Mouse (Mus musculus): ENCODE measurements around the gene Msantd2.
A peak's percentile ranks its signal among the peaks of the same experiment; 100 is the strongest.

Gene Msantd2

DNA sequence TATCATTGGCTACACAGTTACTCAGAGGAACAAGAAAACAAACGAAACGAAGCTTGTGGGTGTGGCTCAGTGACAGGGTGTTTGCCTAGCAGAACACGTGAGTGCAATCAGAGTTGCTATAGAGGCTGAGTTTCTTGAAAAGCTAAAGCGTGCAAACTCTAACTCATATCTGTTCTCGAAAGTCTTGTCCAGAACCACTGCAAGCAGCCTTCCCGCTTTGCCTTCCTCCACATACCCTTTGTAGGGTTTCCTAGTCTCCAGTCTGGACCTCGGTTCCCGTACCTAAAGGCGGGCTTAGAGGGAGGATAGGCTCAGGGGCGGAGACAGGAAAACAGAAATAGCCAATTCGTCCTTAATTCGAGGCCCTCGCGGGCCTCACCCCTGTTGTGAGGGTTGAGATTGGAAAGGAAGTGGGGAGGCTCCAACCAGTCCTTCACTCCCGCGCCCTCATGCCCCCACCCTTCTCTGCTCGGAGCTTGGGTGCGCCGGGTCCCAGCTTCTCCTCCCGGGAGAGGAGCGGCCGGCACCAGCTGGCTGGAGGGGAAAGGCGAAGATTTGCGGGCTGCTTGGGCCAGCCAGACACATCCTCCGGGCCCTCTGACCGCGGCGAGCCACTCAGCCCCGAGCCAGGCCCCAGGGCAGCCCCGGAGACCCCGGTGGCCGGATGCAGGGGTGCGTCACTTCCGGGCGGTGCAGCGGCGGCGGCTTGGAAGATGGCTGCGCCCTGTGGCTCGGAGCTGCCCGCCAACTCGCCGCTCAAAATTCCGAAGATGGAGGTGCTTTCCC, at the start of gene Msantd2:
Gene Msantd2 (plus strand): TSS at position 709 of the 786 bp plus-strand sequence.
- peak; percentile 93 for DNase-seq

DNA sequence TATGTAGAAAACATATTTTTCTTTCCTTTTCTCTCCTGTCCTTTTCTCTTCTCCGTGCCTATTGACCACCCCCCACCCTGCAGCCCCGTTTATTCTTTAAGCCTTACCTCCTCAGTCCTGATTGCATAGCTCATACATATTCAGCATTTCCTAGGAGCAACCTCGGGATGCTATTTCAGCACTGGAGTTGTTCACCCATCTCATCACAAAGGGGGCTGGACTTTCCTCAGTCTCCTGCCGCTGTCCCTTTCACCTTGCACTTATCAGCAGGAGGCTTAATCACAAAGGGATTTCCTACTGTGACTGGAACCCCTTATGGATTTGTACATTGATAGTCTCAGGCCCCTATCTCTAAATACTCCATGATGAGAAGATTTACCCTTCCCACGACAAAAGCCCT, 36.7 kb upstream of the Msantd2 start:
- no peak for DNase-seq

DNA sequence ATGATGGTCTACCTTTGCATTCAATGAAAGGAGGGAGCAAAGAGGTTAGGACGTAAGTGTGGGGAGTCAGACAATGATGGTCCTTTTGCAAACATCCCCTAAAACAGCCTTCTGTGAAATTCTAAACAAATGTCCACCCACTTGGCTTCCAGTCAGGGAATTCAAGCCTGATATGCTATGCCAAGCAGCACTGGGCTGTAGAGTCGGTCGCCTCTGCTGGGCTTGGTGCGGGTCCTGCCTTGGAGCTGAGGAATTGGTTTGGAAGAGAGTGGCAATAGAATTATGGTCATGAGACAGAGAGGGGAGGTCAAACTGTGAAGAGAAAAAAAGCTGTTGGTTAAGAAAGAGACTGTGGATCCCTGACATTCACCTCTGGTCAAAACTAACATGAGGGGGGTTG, 35.8 kb upstream of the Msantd2 start:
- no peak for DNase-seq

DNA sequence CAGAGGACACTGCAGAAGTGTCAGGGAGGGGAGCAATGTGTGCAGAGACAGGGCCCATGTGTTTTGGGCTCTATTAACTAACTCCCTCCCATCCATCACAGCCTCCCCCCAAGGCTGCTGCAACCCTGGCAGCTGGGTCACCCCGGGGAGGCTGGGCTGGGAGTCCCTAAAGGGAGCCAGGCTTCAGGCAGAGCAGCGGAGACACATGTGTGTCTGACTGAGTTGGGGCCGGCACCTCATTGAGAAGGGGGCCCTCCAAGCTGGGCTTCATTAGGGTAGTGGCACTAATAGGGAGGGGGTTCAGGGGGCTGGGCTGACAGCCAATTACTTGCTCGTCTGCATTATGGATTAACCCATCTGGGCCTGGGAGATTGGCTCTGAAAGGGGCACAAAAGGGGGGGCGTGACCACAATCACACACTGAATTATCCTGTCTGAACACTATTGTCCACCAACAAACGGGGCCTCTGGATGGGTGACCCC, 35.1 kb upstream of the Msantd2 start:
- DNase-seq, result no peak

DNA sequence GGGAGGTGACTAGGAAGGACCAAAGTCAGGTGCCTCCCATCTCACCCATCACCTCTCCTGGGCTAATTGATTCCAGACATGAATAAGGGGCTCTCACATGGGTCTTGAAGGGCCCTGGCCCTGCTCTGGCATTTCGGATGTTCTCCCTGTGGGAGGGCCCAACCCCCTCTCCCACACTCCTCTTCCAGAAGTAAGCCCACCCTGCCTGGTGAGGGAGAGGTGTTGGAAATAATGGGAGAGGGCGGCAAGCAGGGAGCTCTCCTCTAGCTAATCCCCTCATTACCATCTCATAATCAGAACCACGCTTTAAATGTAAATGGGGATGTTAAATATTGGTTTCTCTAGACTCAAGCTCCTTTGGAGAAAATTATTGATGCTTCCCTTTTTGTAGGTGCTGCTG, 34.1 kb upstream of the Msantd2 start:
- DNase-seq, result no peak

DNA sequence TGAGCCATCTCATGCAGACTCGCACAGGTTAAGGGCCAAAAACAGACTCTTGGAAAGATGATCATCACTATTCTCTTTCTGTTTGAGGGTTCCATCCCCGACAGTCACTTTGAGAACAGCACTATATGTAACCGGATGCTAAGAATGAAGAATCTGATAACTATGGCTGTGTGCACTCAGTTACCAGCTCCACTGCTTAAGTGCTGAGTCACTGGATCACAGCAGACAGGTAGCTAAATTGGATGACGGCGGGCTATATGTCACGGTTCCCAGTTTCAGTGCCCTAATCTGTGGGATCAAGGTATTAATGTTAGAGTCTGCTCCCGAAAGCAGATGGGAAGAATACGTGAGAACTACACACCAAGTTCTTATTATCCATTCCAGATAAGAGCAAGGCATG, 33.3 kb upstream of the Msantd2 start:
- no peak for DNase-seq

DNA sequence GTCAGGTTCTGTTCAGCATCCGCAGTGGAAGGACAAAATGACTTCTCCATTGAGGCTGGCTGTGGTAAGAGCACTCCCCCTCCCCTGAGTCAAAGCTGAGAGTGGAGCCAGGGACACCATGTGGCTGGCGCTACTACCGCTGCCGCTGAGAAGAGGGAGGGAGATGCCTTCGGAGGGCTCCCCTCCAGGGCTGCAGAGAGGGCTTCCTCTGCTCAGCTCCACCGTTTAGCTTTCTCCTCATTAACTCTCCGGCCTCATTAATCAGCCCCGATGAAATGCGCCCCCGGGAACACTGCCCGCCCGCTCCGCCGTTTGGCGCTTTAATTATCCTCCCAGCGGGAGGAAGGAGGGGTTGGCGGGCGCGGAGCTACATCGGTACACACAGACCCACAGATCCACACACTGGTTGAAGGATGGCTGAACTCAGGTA, 32.6 kb upstream of the Msantd2 start:
- no peak for DNase-seq

DNA sequence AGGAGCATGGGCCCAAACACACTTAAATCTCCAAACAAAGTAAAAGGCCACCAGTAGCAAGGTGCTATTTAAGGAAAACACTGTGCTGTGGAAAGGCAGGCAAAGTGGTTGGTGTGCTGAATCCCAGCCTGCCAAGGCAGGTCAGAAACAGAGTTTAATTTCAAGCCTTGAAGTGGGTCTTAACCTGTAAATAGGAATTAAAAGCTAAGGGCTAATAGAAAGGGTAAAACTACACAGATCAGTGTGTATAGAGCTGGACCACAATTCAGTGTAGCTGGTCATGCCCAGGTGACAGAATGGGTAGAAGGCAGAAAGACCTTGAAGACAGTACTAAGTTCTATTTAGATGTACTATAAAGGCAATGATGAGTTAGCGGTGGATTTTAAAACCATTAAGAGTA, 32.0 kb upstream of the Msantd2 start:
- DNase-seq, result no peak

DNA sequence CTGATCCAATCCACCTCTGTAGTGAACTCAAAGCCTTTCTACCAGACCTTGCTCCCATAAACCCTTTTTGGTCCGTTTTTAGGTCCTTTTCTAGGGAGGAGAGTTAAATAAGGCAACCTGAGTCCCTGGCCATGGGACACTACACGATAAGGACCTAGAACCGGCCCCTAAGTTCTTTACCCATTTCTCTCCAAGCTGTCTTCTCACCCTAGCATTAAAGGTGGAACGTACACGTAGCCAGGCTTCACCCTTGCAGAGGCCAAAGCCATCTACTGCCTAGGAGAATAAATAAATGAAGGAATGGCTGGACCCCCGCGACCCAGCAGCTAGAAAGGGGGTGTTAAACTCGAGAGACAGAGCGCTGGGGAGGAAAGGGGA, 29.5 kb upstream of the Msantd2 start:
- DNase-seq, result no peak

DNA sequence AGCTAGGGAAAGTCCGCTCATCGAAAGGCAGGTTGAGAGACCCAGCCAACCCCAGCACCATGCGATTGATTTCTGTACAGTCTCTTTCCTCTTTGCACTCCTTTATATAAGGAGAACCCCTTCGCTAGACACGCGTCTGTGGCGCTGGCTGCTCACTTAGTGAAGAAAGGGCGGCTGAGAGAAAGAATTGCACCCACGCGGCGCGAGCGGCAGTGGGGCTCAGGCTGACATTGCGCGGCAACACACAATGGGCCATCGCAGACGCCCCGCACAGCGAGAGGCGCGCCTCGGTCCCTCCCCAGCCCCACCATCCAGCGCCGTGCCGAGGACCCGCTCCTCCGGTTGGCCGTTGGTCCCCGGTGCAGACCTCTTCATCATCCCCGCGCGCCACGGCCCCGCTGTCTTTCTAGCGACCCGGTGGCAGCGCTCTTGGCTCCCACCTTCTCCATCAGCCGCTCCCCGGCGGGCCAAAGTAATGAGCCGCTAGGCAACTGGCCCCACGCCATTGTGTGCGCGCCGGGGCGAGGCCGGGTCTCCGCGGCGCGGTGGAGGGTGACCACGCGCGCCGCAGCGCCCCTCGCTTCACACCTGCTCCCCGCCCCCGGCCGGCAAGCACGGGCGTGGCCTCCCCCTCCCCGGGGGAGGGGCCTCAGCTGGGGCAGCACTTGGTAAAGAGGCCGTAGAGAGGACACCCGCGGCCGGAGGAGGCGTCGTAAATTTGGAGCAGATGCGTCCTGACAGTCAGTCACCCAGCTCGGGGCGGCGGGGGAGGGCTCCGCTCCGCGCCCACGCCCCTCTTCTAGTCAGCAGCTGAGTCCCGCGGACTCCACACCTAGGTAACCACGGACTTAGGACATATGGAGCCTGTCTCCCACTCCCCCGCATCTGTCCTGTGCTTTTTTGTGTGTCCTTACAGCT, 28.8 kb upstream of the Msantd2 start:
- DNase-seq, result peak; percentile 24

DNA sequence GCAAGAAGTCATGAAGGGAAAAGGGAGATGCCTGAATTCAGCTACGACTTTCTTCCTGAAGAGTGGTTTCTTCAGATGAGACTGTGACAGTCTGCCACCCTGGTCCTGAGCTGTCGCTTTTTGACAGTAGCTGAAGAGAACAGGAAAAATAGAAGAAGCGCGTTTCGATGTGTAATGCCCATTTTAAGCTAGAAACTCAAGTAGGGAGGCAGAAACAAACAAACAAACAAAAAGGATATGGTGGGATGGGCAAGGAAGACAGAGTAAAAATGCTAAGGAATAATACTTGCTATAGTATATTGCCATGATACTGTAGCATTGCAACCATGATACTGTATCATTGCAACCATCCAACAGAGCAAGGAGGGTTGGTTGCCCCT, 28.2 kb upstream of the Msantd2 start:
- no peak for DNase-seq

DNA sequence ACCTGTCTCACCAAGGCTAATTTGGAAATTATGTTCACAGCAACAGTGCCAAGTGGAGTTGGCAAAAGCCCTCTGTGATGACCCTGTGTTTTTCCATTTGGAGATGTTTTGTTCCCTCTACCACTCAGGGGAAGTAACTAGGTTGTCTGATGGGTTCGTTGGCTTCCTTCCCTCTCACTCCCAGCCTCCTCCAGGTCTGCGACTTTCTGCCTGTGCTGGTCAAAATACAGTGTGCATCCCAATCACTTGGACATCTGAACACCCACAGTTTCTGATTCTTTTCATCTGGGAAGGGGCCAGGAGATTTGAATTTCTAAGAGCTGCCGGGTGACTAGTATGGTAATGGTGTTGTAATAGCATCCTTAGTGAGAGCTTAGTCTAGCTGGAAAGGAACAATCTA, 27.5 kb upstream of the Msantd2 start:
- DNase-seq, result no peak

DNA sequence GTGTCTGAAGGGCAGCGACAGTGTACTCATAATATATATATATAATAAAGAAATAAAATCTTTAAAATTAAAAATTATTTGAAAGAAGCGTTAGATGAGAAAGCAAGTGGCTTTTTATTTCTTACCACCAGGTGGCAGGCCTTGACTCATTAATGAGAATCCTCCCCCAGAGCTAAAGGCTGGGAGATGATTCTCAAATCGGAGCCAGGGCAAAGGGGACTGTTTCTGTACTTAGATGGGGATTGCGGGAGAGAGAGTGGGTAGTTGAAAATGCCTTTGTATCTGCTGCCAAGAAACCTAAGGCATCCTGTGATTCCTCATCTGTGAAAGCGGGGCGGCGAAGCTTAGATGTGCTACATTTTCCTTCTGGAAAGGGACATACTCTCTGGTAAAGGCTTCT, 26.4 kb upstream of the Msantd2 start:
- DNase-seq, result peak; percentile 69

DNA sequence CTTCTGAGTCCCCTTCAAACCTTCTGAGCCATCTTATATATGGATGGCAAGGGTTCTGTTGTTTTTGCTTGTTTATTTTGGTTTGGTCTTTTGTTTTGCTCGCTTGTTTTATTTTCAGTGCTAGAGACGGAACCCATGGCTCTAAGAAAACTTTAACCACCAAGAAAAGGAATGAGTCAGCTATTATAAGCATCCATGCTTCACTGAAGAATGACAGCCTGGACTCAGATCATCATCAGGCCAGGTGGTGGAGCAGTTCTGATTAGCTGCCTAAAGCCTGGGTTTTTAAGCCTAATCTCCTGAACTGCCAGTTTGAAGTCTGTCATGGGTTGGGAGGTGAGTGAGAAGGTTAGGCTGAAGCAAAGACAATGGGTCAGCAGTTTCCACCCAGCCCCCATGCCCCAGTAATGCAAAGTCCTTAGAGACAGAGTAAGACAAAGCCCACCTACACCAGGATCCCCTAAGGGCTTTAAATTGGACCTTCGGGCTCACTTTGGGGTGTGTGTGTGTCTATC, 15.5 kb upstream of the Msantd2 start:
- DNase-seq, result no peak

DNA sequence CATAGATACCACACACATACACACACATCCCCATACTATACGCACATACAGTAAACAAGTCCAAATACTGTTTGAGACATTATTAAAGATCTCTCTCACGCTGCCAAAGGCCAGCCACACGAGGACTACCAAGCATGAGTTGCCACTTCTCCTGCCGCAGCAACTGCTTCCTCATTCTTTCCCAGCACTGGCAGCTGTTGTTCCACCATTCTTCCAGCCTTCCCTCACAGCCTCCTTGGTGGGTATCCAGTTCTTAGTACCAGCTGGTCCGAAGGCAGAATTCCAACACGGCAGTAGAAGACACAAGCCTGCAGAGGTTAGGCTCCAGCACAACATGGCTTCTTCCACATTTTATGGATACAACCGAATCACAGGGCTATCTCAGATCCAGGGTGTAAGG, 14.2 kb upstream of the Msantd2 start:
- no peak for DNase-seq

DNA sequence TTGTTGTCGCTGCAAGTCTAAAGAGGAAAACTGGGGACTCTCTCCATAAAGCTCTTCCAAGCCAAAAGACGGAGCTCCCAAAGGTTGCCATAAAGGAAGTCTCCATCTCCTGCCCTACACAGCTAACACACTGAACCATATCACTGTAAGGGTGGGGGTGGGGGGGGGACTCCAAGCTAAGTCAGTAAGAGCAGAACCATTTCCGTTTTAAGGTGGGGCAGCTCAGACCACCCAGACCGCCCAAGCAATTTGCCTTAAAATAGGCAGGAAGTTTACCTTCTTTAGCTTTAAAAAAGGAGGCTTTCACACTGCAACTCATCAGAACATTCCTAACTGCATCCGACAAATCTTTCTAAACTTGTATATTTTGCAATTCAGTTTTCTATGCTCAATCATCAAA, 4.0 kb upstream of the Msantd2 start:
- DNase-seq, result no peak

DNA sequence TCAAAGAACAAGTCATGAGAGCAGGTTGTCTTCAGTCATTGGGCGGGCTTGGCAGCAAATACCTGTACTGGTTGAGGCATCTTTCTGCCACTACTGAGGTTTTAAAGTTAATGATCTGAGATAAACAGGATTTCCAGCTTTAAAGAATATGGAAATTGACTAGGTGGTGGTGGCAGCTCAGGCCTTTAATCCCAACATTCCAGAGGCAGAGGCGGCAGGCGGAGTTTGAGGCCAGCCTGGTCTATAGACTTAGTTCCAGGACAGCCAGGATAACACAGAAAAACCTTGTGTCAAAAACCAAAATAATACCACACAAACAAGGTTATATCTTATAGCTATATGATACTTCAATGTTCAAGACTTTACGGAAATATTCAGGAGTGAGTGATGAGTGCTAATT, 1.1 kb upstream of the Msantd2 start:
- DNase-seq, result no peak

DNA sequence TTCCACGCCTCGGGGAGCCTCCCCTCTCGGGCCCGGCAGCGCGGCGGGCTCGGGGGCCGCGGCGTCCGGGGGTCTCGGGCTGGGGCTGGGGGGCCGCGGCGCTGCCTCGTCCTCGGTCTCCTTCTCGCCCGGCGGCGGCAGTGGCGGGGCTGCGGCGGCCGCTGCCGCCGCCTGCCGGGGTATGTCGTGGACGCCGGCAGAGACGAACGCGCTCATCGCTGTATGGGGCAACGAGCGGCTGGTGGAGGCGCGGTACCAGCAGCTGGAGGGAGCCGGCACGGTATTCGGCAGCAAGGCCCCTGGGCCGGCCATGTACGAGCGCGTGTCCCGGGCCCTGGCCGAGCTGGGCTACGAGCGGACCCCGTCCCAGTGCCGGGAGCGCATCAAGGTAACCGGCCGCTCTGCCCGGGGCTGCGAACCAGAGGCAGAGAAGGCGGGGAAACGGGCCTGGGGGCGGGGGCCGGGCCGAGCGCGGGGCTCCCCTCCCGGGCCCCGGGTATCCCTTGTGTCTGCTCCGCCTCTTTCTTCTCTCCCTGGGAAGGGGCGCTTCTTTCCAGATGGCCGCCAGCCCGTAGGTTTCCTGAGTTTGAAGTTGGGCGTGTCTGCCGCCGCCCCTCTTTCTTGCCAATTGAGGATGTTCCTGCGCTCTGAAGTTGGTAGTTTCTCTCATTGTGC, 464 bp downstream of the Msantd2 start:
- DNase-seq, result peak; percentile 49

DNA sequence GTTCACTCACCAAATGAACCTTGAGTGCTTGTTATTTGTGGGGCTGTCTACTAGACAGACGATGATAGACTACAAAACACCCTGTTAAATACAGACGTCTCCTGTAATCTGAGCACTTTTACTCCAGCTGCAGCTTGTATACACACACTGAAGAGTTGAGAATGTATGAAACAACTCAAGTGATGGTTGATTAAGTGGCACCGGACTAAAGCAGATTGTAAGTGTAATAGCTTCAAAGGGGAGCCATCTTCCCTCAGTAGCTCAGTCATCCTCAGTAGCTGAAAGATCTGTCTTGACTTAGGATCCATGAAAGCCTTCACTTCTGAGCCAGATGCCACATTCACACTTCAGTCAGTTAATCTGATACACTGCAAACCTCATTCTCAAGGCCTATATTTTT, 6.6 kb downstream of the Msantd2 start:
- peak; percentile 31 for DNase-seq

DNA sequence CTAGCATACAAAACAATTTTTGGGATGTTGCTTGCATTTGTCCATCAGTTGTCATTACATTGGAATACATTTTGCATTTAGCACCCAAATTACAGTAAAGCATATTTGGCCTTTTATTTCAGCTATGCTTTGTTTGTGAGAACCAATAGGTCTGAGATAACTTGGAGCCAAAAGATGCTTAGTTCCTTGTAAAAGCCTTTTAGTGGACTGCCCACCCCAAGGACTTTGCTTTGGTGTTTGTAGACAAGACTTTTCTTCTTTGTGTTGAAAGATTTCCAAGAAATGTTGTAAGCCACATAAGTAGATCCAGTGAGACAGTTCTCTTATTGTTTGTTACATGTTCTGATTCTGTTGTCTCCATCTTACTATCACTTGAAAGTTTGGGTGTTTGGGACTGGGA, 7.2 kb downstream of the Msantd2 start:
- no peak for DNase-seq

DNA sequence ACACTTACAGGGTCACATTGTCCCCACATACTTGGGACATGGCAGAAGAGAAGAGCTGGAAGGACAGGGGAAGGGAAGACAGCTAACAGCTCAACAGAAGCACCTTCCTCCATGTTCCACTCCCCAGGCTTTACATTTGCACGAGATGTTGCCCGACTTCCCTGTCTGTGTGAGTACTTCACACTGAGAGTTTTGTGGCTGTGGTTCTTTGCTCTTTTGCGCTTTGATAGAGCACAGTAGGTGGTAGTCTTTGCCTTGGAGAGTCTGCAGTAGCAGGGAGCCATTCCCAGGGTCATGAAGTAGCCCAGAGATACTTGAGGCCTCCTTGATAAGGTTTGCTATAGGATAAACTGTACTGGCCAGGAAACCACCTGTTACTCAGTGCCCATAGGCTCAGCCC, 11.1 kb downstream of the Msantd2 start:
- no peak for DNase-seq

DNA sequence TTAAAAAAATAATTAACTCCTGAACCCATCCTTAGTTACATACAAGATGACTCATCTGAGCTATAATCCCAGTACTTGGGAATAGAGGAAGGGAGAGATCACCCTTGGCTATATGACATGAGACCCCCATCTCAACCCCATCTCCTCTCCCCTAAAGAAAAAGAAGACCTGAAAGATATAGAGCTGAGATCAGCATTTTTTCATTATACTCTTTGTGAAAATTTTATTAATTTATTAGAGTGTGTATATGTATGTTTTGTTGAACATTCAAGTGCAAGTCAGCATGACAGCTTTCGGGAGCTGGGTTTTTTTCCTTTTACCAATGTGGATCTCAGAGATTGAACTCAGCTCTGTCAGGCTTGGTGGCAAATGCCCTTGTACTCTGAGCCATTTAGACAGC, 12.1 kb downstream of the Msantd2 start:
- no peak for DNase-seq

DNA sequence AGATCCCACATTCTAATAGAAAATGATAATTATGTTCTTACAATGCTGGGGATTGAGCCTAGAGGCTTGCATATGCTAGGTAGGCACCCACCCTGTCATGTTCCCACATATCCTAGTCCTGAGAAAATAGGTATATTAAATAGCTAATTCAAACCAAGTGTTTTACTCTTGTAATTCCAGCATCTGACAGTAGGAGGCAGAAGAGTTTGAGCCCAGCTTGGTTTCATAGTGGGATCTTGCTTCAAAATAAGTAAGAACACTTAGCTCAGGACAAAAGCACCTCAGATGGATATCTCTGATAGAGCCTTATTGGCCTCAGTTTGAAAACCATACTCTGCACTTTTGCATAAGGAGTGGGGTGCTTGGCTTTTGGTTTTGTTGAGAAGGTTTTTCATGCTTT, 15.2 kb downstream of the Msantd2 start:
- DNase-seq, result no peak
